Mouse (Mus musculus): ENCODE results near the gene Defb19. TPM values are rescaled to one million over a fixed set of nuclear protein-coding genes. Genes with fewer than 3 reads are reported as not detected.

The Defb19 gene
- polyA plus RNA-seq, 1 experiment from 2014 or later = not detected

- Histone ChIP-seq H3K4me3 (no peak within 1 kb of the TSS), H3K36me3 (replicated peaks) (no peaks in the 10 kb centered on the region), H3K27ac (replicated peaks) (no peak within 1 kb of the TSS), H3K27me3 (replicated peaks; ENCODE audit: low read depth, poor library complexity, severe bottlenecking) (no peaks in the 10 kb centered on the region), H3K9me3 (no peaks in the 10 kb centered on the region), H3K4me1 (peaks cover 3% of the 10 kb centered on the region; the same call in 1 of the 2 replicates)
- peak; percentile 34 for DNase-seq (ENCODE audit: low spot score)
- WGBS = 67% methylated on average over 11 of the region's 11 CpGs
Measured at GRCm38 (mm10) chr2:152572114-152572794, 7.9 kb downstream of the Defb19 start, which contains the start of gene Defb21. Gene Defb21, plus strand, starts transcription at chr2:152572744.

- no peak for DNase-seq (ENCODE audit: low spot score)
- WGBS = 84% methylated on average over 6 of the region's 6 CpGs
Measured at GRCm38 (mm10) chr2:152570313-152570712, 9.8 kb downstream of the Defb19 start.

GRCm38 (mm10) chr2:152569881-152570280 is 10.2 kb downstream of the Defb19 start:
- Histone ChIP-seq H3K4me1 (peaks cover 3% of the 10 kb centered on the region; the same call in 1 of the 2 replicates), H3K4me3 (no peak overlapping the region)
- WGBS = 84% methylated on average over 4 of the region's 4 CpGs

More at GRCm38 (mm10) chr2:152570313-152570712, 9.8 kb downstream of the Defb19 start:
- H3K9me3 ChIP-seq = no peaks in the 10 kb centered on the region
- H3K36me3 ChIP-seq (replicated peaks) = no peaks in the 10 kb centered on the region
- no peak overlapping the region for H3K27ac ChIP-seq (replicated peaks)
- no peak overlapping the region for H3K4me3 ChIP-seq
- peaks cover 3% of the 10 kb centered on the region; the same call in 1 of the 2 replicates for H3K4me1 ChIP-seq
- H3K27me3 ChIP-seq (replicated peaks; ENCODE audit: low read depth, poor library complexity, severe bottlenecking) = no peaks in the 10 kb centered on the region

GRCm38 (mm10) chr2:152569038-152569437 is 11.1 kb downstream of the Defb19 start, which contains the start of gene Gm17416:
Gene Gm17416, plus strand, starts transcription at chr2:152569338.
- Histone ChIP-seq H3K4me3 (no peak within 1 kb of the TSS), H3K27ac (replicated peaks) (no peak within 1 kb of the TSS), H3K36me3 (replicated peaks) (no peaks in the 10 kb centered on the region), H3K4me1 (no peaks in the 10 kb centered on the region), H3K9me3 (no peaks in the 10 kb centered on the region), H3K27me3 (replicated peaks; ENCODE audit: low read depth, poor library complexity, severe bottlenecking) (no peaks in the 10 kb centered on the region)
- 89% methylated on average over 5 of the region's 5 CpGs for whole genome bisulfite sequencing
- no peak for DNase-seq (ENCODE audit: low spot score)

More at GRCm38 (mm10) chr2:152569881-152570280, 10.2 kb downstream of the Defb19 start:
- Histone ChIP-seq H3K27me3 (replicated peaks; ENCODE audit: low read depth, poor library complexity, severe bottlenecking) (no peaks in the 10 kb centered on the region), H3K9me3 (no peaks in the 10 kb centered on the region), H3K27ac (replicated peaks) (no peak overlapping the region), H3K36me3 (replicated peaks) (no peaks in the 10 kb centered on the region)
- no peak for DNase-seq (ENCODE audit: low spot score)

GRCm38 (mm10) chr2:152556655-152557054 is 23.5 kb downstream of the Defb19 start:
- Histone ChIP-seq H3K27ac (replicated peaks) (no peak overlapping the region), H3K4me3 (no peak overlapping the region), H3K9me3 (no peaks in the 10 kb centered on the region), H3K27me3 (replicated peaks; ENCODE audit: low read depth, poor library complexity, severe bottlenecking) (no peaks in the 10 kb centered on the region), H3K36me3 (replicated peaks) (no peaks in the 10 kb centered on the region), H3K4me1 (peaks cover 6% of the 10 kb centered on the region; the same call in 1 of the 2 replicates)
- 91% methylated on average over 7 of the region's 7 CpGs for WGBS
- no peak for DNase-seq (ENCODE audit: low spot score)

- 15% methylated on average over 16 of the region's 16 CpGs for WGBS
- peak overlapping the region; percentile 35; the same call in 1 of the 2 replicates for H3K4me3 ChIP-seq
- peak; percentile 77 for DNase-seq (ENCODE audit: low spot score)
- H3K4me1 ChIP-seq = peaks cover 6% of the 10 kb centered on the region; the same call in 1 of the 2 replicates
- no peak overlapping the region for H3K27ac ChIP-seq (replicated peaks)
- H3K9me3 ChIP-seq = no peaks in the 10 kb centered on the region
- no peaks in the 10 kb centered on the region; the same call in 1 of the 2 replicates for H3K27me3 ChIP-seq (replicated peaks; ENCODE audit: low read depth, poor library complexity, severe bottlenecking)
- H3K36me3 ChIP-seq (replicated peaks) = no peaks in the 10 kb centered on the region
Measured at GRCm38 (mm10) chr2:152553774-152554423, 26.2 kb downstream of the Defb19 start.

- H3K4me3 ChIP-seq = no peak overlapping the region
- H3K36me3 ChIP-seq (replicated peaks) = no peaks in the 10 kb centered on the region
- 0 out of 2 replicates have a peak, but pooled peaks cover 2% of the 10 kb centered on the region for H3K4me1 ChIP-seq
- WGBS = 79% methylated on average over 5 of the region's 5 CpGs
- H3K9me3 ChIP-seq = no peaks in the 10 kb centered on the region
- H3K27me3 ChIP-seq (replicated peaks; ENCODE audit: low read depth, poor library complexity, severe bottlenecking) = no peaks in the 10 kb centered on the region; the same call in 1 of the 2 replicates
- no peak overlapping the region for H3K27ac ChIP-seq (replicated peaks)
- no peak for DNase-seq (ENCODE audit: low spot score)
Measured at GRCm38 (mm10) chr2:152548124-152548523, 32.0 kb downstream of the Defb19 start.

- WGBS = 24% methylated on average over 4 of the region's 4 CpGs
- H3K36me3 ChIP-seq (replicated peaks) = no peaks in the 10 kb centered on the region
- no peaks in the 10 kb centered on the region; the same call in 1 of the 2 replicates for H3K27me3 ChIP-seq (replicated peaks; ENCODE audit: low read depth, poor library complexity, severe bottlenecking)
- no peak overlapping the region for H3K27ac ChIP-seq (replicated peaks)
- 0 out of 2 replicates have a peak, but pooled peaks cover 2% of the 10 kb centered on the region for H3K9me3 ChIP-seq
- H3K4me1 ChIP-seq = 0 out of 2 replicates have a peak, but pooled peaks cover 2% of the 10 kb centered on the region
- H3K4me3 ChIP-seq = no peak overlapping the region
- peak; percentile 62 for DNase-seq (ENCODE audit: low spot score)
Measured at GRCm38 (mm10) chr2:152544691-152545090, 35.4 kb downstream of the Defb19 start.

GRCm38 (mm10) chr2:152543478-152543877 is 36.6 kb downstream of the Defb19 start:
- Histone ChIP-seq H3K27ac (replicated peaks) (no peak overlapping the region), H3K36me3 (replicated peaks) (no peaks in the 10 kb centered on the region), H3K4me3 (no peak overlapping the region), H3K4me1 (0 out of 2 replicates have a peak, but pooled peaks cover under 1% of the 10 kb centered on the region), H3K27me3 (replicated peaks; ENCODE audit: low read depth, poor library complexity, severe bottlenecking) (no peaks in the 10 kb centered on the region), H3K9me3 (0 out of 2 replicates have a peak, but pooled peaks cover 2% of the 10 kb centered on the region)
- no peak for DNase-seq (ENCODE audit: low spot score)
- WGBS = 70% methylated on average over 4 of the region's 4 CpGs

- Histone ChIP-seq H3K9me3 (0 out of 2 replicates have a peak, but pooled peaks cover 2% of the 10 kb centered on the region), H3K4me1 (no peaks in the 10 kb centered on the region), H3K36me3 (replicated peaks) (no peaks in the 10 kb centered on the region), H3K27me3 (replicated peaks; ENCODE audit: low read depth, poor library complexity, severe bottlenecking) (no peaks in the 10 kb centered on the region), H3K4me3 (no peak overlapping the region), H3K27ac (replicated peaks) (no peak overlapping the region)
- no peak for DNase-seq (ENCODE audit: low spot score)
- WGBS = 69% methylated on average over 2 of the region's 2 CpGs
Measured at GRCm38 (mm10) chr2:152542897-152543296, 37.2 kb downstream of the Defb19 start.

- no peak for DNase-seq (ENCODE audit: low spot score)
- 85% methylated on average over 9 of the region's 9 CpGs for WGBS
- no peaks in the 10 kb centered on the region for H3K36me3 ChIP-seq (replicated peaks)
- H3K9me3 ChIP-seq = 0 out of 2 replicates have a peak, but pooled peaks cover 2% of the 10 kb centered on the region
- no peak overlapping the region for H3K27ac ChIP-seq (replicated peaks)
- H3K27me3 ChIP-seq (replicated peaks; ENCODE audit: low read depth, poor library complexity, severe bottlenecking) = no peaks in the 10 kb centered on the region
- no peak overlapping the region for H3K4me3 ChIP-seq
- no peaks in the 10 kb centered on the region for H3K4me1 ChIP-seq
Measured at GRCm38 (mm10) chr2:152541979-152542378, 38.1 kb downstream of the Defb19 start.

GRCm38 (mm10) chr2:152539944-152540710 is 40.0 kb downstream of the Defb19 start, which contains the start of gene Defb29:
Gene Defb29, minus strand, starts transcription at chr2:152540098.
- no peak for DNase-seq (ENCODE audit: low spot score)
- H3K4me3 ChIP-seq = no peak within 1 kb of the TSS
- no peak within 1 kb of the TSS for H3K27ac ChIP-seq (replicated peaks)
- no peaks in the 10 kb centered on the region for H3K27me3 ChIP-seq (replicated peaks; ENCODE audit: low read depth, poor library complexity, severe bottlenecking)
- no peaks in the 10 kb centered on the region for H3K4me1 ChIP-seq
- H3K9me3 ChIP-seq = 0 out of 2 replicates have a peak, but pooled peaks cover 2% of the 10 kb centered on the region
- H3K36me3 ChIP-seq (replicated peaks) = no peaks in the 10 kb centered on the region
- 56% methylated on average over 13 of the region's 13 CpGs for WGBS

Measured in embryonic facial prominence, embryonic 10.5 days (tissue).